ENCODE assay signal across 1 mouse cellular context in genomic region chr4:133170056-133170524, GRCm38 (mm10).
TF ChIP-seq lines count a peak whose summit lies in the region.

No protein-coding gene starts in this region.

TF ChIP-seq in myocyte, 11 proteins besides CTCF, POLR2A, EP300 and RAD21:
- no peak for TF ChIP-seq CEBPB (IDR thresholded peaks at IDR 0.05; ENCODE audit: insufficient read depth, poor library complexity, severe bottlenecking)
- TF ChIP-seq MYOG (IDR thresholded peaks at IDR 0.05; ENCODE audit: control insufficient read depth in 1 of 3, insufficient read depth in 1 of 3, insufficient read length in 2 of 3, low read depth in 2 of 3) = no peak
- no peak for TF ChIP-seq TCF3 (IDR thresholded peaks at IDR 0.05; ENCODE audit: insufficient read length, low read depth)
- no peak for TF ChIP-seq REST (IDR thresholded peaks at IDR 0.05; ENCODE audit: insufficient read depth, insufficient read length)
- TF ChIP-seq TCF12 (IDR thresholded peaks at IDR 0.05; ENCODE audit: insufficient read depth, poor library complexity, severe bottlenecking) = no peak
- no peak for TF ChIP-seq POLR2AphosphoS2 (IDR thresholded peaks at IDR 0.05; ENCODE audit: insufficient read length, low read depth)
- no peak for TF ChIP-seq MYOD1 (IDR thresholded peaks at IDR 0.05; ENCODE audit: control insufficient read depth in 1 of 3, insufficient read length in 2 of 3, low read depth in 2 of 3)
- no peak for TF ChIP-seq MAX (IDR thresholded peaks at IDR 0.05; ENCODE audit: low read depth)
- no peak for TF ChIP-seq E2F4 (IDR thresholded peaks at IDR 0.05; ENCODE audit: insufficient read depth)
- TF ChIP-seq USF1 (IDR thresholded peaks at IDR 0.05; ENCODE audit: low read depth) = no peak
- TF ChIP-seq SRF (IDR thresholded peaks at IDR 0.05; ENCODE audit: control insufficient read depth, insufficient read length, low read depth) = no peak
